Mouse (Mus musculus) midbrain, postnatal 0 days (tissue): Measurements from ENCODE around the gene Phactr3. TPM values are rescaled to one million over a fixed set of nuclear protein-coding genes. Genes with fewer than 3 reads are reported as not detected.

ENCODE experiments used
- ATAC-seq: fragments of 200-750 bp; cut with Nextera tagmentation; 2 replicates; pipeline ENCODE4 v1.8.0; 2017; ENCODE audit warnings: moderate number of reproducible peaks, mild to moderate bottlenecking, moderate TSS enrichment, moderate library complexity; ENCODE audit not compliant: low FRiP score
- DNase-seq: peaks from one replicate; pipeline ENCODE4 v3.0.0-alpha.2; 2015; ENCODE audit warnings: low spot score
- H3K27ac ChIP-seq: fragments of 300-500 bp; sonication (generic); 2 replicates; pipeline ENCODE4 v1.5.1; 2014; ENCODE audit warnings: low read depth, mild to moderate bottlenecking, low read length, mixed read lengths
- H3K27me3 ChIP-seq: fragments of 300-500 bp; sonication (generic); 2 replicates; pipeline ENCODE4 v1.6.1; 2014; ENCODE audit warnings: low read length, control low read depth, mixed read lengths; ENCODE audit not compliant: insufficient read depth
- H3K36me3 ChIP-seq: fragments of 300-500 bp; sonication (generic); 2 replicates; pipeline ENCODE4 v1.6.1; 2014; ENCODE audit warnings: low read length, control low read depth, mixed read lengths; ENCODE audit not compliant: insufficient read depth
- H3K4me1 ChIP-seq: fragments of 300-500 bp; sonication (generic); 2 replicates; pipeline ENCODE4 v1.6.1; 2014; ENCODE audit warnings: mild to moderate bottlenecking, control low read depth, antibody characterized with exemption, low read length, mixed read lengths; ENCODE audit not compliant: insufficient read depth
- H3K4me2 ChIP-seq: fragments of 300-500 bp; sonication (generic); 2 replicates; pipeline ENCODE4 v1.6.1; 2014; ENCODE audit warnings: low read depth, mild to moderate bottlenecking, low read length, mixed read lengths; ENCODE audit not compliant: poor library complexity, severe bottlenecking
- H3K4me3 ChIP-seq: fragments of 300-500 bp; sonication (generic); 2 replicates; pipeline ENCODE4 v1.5.1; 2014; ENCODE audit warnings: low read depth, mild to moderate bottlenecking, low read length, moderate library complexity
- H3K9ac ChIP-seq: fragments of 300-500 bp; sonication (generic); replicated peaks from 2 replicates; pipeline ENCODE4 v1.6.1; 2014; ENCODE audit warnings: mild to moderate bottlenecking, low read length, moderate library complexity, mixed read lengths; ENCODE audit not compliant: poor library complexity, severe bottlenecking
- H3K9me3 ChIP-seq: fragments of 300-500 bp; sonication (generic); 2 replicates; pipeline ENCODE4 v1.6.1; 2016; ENCODE audit warnings: low read length, control low read depth
- CTCF ChIP-seq: IDR thresholded peaks from 2 replicates; pipeline ENCODE4 v1.5.1; 2016; ENCODE audit warnings: antibody characterized with exemption, mild to moderate bottlenecking
- WGBS: fragments of 180-500 bp; shearing (Covaris S2); extraction: QIAGEN DNeasy Blood & Tissue Kit; methylation state at CpG from one replicate; pipeline ENCODE4 v1.1.7; 2014; 5-methylcytosine and 5-hydroxymethylcytosine counted together
- polyA plus RNA-seq: library from polyadenylated mRNA; unstranded; fragments of >200 nt; fragmentation: Nextera tagmentation; extraction: Ambion mirVana; gene quantifications from 2 replicates; pipeline ENCODE4 v1.2.1, GENCODE M21; 2015
- total RNA-seq: library from RNA; depleted of rRNA; stranded (reverse); fragments of >200 nt; gene quantifications from 2 replicates; pipeline ENCODE4 v1.2.3, GENCODE M21; 2014

Gene Phactr3
- total and polyA plus RNA-seq, 2 experiments from 2014 or later: 94.2 to 105 TPM

- 69% methylated on average over 8 of the region's 8 CpGs for WGBS
- no peak overlapping the region for H3K9ac ChIP-seq
- ATAC-seq: no peak
- no peak overlapping the region for H3K4me3 ChIP-seq
- H3K36me3 ChIP-seq: no peaks in the 10 kb centered on the region
- H3K27me3 ChIP-seq: no peaks in the 10 kb centered on the region
- no peak for DNase-seq
- no peak for TF ChIP-seq CTCF
- no peak overlapping the region for H3K4me2 ChIP-seq
- H3K4me1 ChIP-seq: no peaks in the 10 kb centered on the region; the same call in 1 of the 2 replicates
- H3K27ac ChIP-seq: no peak overlapping the region
- no peaks in the 10 kb centered on the region for H3K9me3 ChIP-seq
Observed at GRCm38 (mm10) chr2:178240886-178241285, 122.1 kb downstream of the Phactr3 start.

- Histone ChIP-seq H3K27ac (no peak overlapping the region), H3K4me3 (no peak overlapping the region), H3K36me3 (no peaks in the 10 kb centered on the region), H3K9ac (no peak overlapping the region), H3K4me1 (no peaks in the 10 kb centered on the region; the same call in 1 of the 2 replicates), H3K9me3 (no peaks in the 10 kb centered on the region), H3K27me3 (no peaks in the 10 kb centered on the region), H3K4me2 (no peak overlapping the region)
- ATAC-seq (no peak; the same call in 1 of the 2 replicates), DNase-seq (peak; percentile 43)
- no peak for TF ChIP-seq CTCF
- WGBS: 64% methylated on average over 3 of the region's 3 CpGs
Observed at GRCm38 (mm10) chr2:178241374-178241773, 122.6 kb downstream of the Phactr3 start.

DNA sequence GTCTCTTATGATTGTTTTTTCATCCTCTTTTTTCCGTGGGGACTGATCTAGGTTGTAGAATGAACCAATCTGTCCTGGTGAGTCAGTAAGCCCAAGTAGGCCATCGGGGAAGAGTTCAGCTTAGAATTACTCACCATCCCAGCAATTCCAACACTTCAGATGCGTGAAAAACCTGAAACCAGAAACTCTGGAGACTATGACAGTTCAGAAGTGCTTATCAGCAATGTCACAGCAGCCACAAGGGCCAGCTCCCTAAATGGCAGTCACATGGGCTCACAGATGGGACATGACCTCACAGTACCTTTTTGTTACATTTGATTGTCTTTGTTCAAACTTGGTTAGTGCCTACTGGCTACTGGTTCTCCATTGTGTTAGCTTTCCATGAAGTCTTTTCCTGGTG, 124.2 kb downstream of the Phactr3 start:
- no peak overlapping the region for H3K27ac ChIP-seq
- WGBS: 75% methylated on average over 3 of the region's 3 CpGs

GRCm38 (mm10) chr2:178244866-178245265, 126.1 kb downstream of the Phactr3 start:
- no peaks in the 10 kb centered on the region for H3K9me3 ChIP-seq
- 85% methylated on average over 1 of the region's 1 CpGs for WGBS
- no peak for ATAC-seq
- H3K9ac ChIP-seq: no peak overlapping the region
- no peaks in the 10 kb centered on the region for H3K36me3 ChIP-seq
- no peak overlapping the region for H3K4me3 ChIP-seq
- H3K27me3 ChIP-seq: no peaks in the 10 kb centered on the region
- no peak overlapping the region for H3K4me2 ChIP-seq
- no peak overlapping the region for H3K27ac ChIP-seq
- DNase-seq: no peak
- no peak for TF ChIP-seq CTCF
- no peaks in the 10 kb centered on the region; the same call in 1 of the 2 replicates for H3K4me1 ChIP-seq

More for the DNA sequence above, 124.2 kb downstream of the Phactr3 start:
- Histone ChIP-seq H3K9ac (no peak overlapping the region), H3K4me1 (no peaks in the 10 kb centered on the region; the same call in 1 of the 2 replicates), H3K9me3 (no peaks in the 10 kb centered on the region), H3K4me3 (no peak overlapping the region), H3K27me3 (no peaks in the 10 kb centered on the region), H3K36me3 (no peaks in the 10 kb centered on the region), H3K4me2 (no peak overlapping the region)
- no peak for TF ChIP-seq CTCF
- ATAC-seq (no peak), DNase-seq (no peak)

DNA sequence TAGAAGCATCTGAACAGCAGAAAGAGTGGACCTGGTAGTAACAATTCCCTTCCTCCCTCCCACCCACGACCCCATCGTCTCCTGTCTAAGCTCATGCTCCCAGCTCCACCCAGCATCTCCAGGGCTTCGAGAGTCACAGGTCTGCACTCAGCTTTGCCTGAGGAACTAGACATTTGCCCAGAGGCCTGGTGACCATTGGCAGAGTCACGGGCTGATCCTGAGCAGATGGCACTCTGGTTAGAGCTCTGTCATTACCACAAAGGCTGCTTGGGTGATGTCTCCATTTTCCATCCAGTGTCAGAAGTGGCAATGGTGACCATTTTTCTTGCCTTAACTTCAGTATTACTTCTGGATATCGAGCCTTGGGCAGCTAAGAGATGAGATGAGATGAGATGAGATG, 127.1 kb downstream of the Phactr3 start:
- no peak overlapping the region for H3K4me2 ChIP-seq
- no peaks in the 10 kb centered on the region for H3K27me3 ChIP-seq
- no peak overlapping the region for H3K9ac ChIP-seq
- TF ChIP-seq CTCF: no peak
- no peaks in the 10 kb centered on the region for H3K36me3 ChIP-seq
- H3K4me3 ChIP-seq: no peak overlapping the region
- ATAC-seq: no peak
- no peak for DNase-seq
- H3K27ac ChIP-seq: no peak overlapping the region
- WGBS: 83% methylated on average over 5 of the region's 5 CpGs
- no peaks in the 10 kb centered on the region; the same call in 1 of the 2 replicates for H3K4me1 ChIP-seq
- no peaks in the 10 kb centered on the region for H3K9me3 ChIP-seq

DNA sequence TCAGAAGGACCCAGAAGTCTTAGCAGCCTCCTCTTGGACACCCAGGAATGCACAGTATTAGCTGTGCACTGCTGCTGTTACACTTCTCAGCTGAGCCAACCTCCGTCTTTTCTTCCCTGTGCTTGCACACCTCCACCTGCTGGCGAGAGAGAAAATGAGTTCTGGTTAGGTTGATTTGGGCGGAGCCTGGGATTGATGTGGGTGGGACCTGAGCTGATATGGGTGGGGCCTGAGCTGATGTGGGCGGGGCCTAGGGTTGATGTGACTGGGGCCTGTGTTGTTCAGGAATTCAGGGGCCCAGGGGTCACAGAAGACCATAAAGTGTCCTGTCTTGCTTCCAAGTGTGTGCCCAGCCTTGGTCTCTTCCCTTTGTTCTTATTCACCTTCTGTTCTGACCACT, 128.0 kb downstream of the Phactr3 start:
- TF ChIP-seq CTCF: peak; percentile 67
- peak; percentile 58 for DNase-seq
- Histone ChIP-seq H3K4me1 (no peaks in the 10 kb centered on the region), H3K27ac (no peak overlapping the region), H3K9me3 (no peaks in the 10 kb centered on the region), H3K4me3 (no peak overlapping the region), H3K4me2 (no peak overlapping the region), H3K27me3 (no peaks in the 10 kb centered on the region), H3K36me3 (no peaks in the 10 kb centered on the region), H3K9ac (no peak overlapping the region)
- ATAC-seq: peak; percentile 50
- 49% methylated on average over 4 of the region's 4 CpGs for WGBS
